Mouse (Mus musculus) olfactory bulb, adult 2 months (tissue): ENCODE results near the gene Ppp2r5b.

Experiments used
- CTCF ChIP-seq: fragments of 200-500 bp; IDR thresholded peaks from 2 replicates; pipeline ENCODE4 v1.5.1; 2012; ENCODE audit warnings: low read depth, mild to moderate bottlenecking, low read length, moderate library complexity; ENCODE audit not compliant: insufficient read depth
- POLR2A ChIP-seq: fragments of 200-500 bp; IDR thresholded peaks from 2 replicates; pipeline ENCODE4 v1.6.1; 2012; ENCODE audit warnings: mild to moderate bottlenecking, low read depth, low read length, moderate library complexity; ENCODE audit not compliant: insufficient read depth

DNA sequence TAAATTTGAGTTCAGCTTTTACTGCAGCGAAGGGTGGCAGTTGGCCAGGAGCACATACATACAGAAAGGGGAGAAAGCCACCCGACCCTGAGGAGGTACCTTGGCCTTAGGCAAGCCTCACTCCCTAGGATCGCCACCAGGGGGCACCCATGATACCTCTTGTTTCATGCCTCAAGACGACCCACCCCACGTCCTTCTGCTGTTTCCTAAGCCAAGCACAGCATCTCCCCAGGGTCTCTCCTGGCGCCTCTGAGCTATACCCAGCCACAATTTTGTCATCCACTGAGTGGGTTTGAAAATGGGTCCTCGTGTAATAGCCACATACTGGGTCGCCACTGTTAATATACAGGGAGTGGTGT, 32.5 kb upstream of the Ppp2r5b start:
- TF ChIP-seq CTCF: peak; percentile 88
- no peak for TF ChIP-seq POLR2A
